Comparison of ENCODE assay signal across 25 mouse cellular contexts in genomic region chr15:54033756-54034155, GRCm38 (mm10).
A peak's percentile ranks its signal among the peaks of the same experiment; 100 is the strongest.
DNase-seq lines count a peak whose midpoint lies in the region; ATAC-seq and TF ChIP-seq lines count a peak whose summit lies in the region.
"Had no signal": no experiment of that assay in that cellular context is flagged by ENCODE, and none has a peak within 500 bp of the region (broad histone marks: within the 10 kb centered on the region; RNA-seq: fewer than 3 reads in every experiment).

No protein-coding gene starts in this region.

- TF ChIP-seq CTCF in lung, postnatal 0 days (IDR thresholded peaks at IDR 0.05), result no peak

- 57% methylated on average over 5 of the region's 5 CpGs for WGBS in lung, postnatal 0 days
- 93% methylated on average over 5 of the region's 5 CpGs for WGBS in midbrain, embryonic 16.5 days

- no peaks in the 10 kb centered on the region for H3K9me3 ChIP-seq in lung, postnatal 0 days (ENCODE audit: low read length)
- no peaks in the 10 kb centered on the region for H3K9me3 ChIP-seq in midbrain, embryonic 16.5 days (replicated peaks; ENCODE audit: control insufficient read depth, low read length, poor library complexity, severe bottlenecking)
- H3K9me3 ChIP-seq: embryonic facial prominence, embryonic 15.5 days; forebrain, embryonic 10.5 days; G1E; heart, embryonic 10.5 days; limb, embryonic 13.5 days; neural tube, embryonic 12.5 days had no signal

- no peak for TF ChIP-seq EP300 in lung, postnatal 0 days (IDR thresholded peaks at IDR 0.05)

- H3K4me2 ChIP-seq in lung, postnatal 0 days (replicated peaks; ENCODE audit: low read depth, low read length), result no peak overlapping the region
- H3K4me2 ChIP-seq in midbrain, embryonic 16.5 days (ENCODE audit: low read length), result no peak overlapping the region
- H3K4me2 ChIP-seq: embryonic facial prominence, embryonic 15.5 days; limb, embryonic 13.5 days; neural tube, embryonic 12.5 days had no signal

- H3K27ac ChIP-seq in lung, postnatal 0 days (ENCODE audit: low read length), result no peak overlapping the region
- no peak overlapping the region for H3K27ac ChIP-seq in midbrain, embryonic 16.5 days (ENCODE audit: low read length)
- H3K27ac ChIP-seq: embryonic facial prominence, embryonic 15.5 days; forebrain, embryonic 10.5 days; heart, embryonic 10.5 days; layer of hippocampus, adult 2 months; limb, embryonic 13.5 days; liver, embryonic 14.5 days; neural tube, embryonic 12.5 days had no signal

- H3K4me3 ChIP-seq in lung, postnatal 0 days (ENCODE audit: low read depth, low read length), result no peak overlapping the region
- H3K4me3 ChIP-seq in midbrain, embryonic 16.5 days (ENCODE audit: low read depth, low read length), result no peak overlapping the region
- H3K4me3 ChIP-seq: embryonic facial prominence, embryonic 15.5 days; forebrain, embryonic 10.5 days; heart, embryonic 10.5 days; layer of hippocampus, adult 2 months; limb, embryonic 13.5 days; neural tube, embryonic 12.5 days had no signal

- H3K27me3 ChIP-seq in lung, postnatal 0 days (replicated peaks; ENCODE audit: insufficient read depth, low read length), result no peaks in the 10 kb centered on the region
- H3K27me3 ChIP-seq in midbrain, embryonic 16.5 days (ENCODE audit: control insufficient read depth, insufficient read depth, low read depth, low read length), result no peaks in the 10 kb centered on the region
- H3K27me3 ChIP-seq: CH12.LX; embryonic facial prominence, embryonic 15.5 days; limb, embryonic 13.5 days; neural tube, embryonic 12.5 days had no signal

- peak; percentile 52 for ATAC-seq in lung, postnatal 0 days
- ATAC-seq in midbrain, embryonic 16.5 days, result no peak
- ATAC-seq: activated CD4-positive, CD25-positive, alpha-beta regulatory T cell, adult 4 months; forebrain, embryonic 16.5 days; intestine, postnatal 0 days had no signal

- no peaks in the 10 kb centered on the region for H3K36me3 ChIP-seq in lung, postnatal 0 days (ENCODE audit: insufficient read depth, low read length)
- H3K36me3 ChIP-seq in midbrain, embryonic 16.5 days (ENCODE audit: control insufficient read depth, insufficient read depth, low read length), result no peaks in the 10 kb centered on the region
- H3K36me3 ChIP-seq: embryonic facial prominence, embryonic 15.5 days; forebrain, embryonic 10.5 days; G1E; heart, embryonic 10.5 days; limb, embryonic 13.5 days; neural tube, embryonic 12.5 days had no signal

- DNase-seq in adrenal gland, postnatal 14 days, result peak; percentile 7
- no peak for DNase-seq in adrenal gland, postnatal 4 days (ENCODE audit: low spot score in 2 of 2)
- peak; percentile 39 for DNase-seq in lung, postnatal 0 days (ENCODE audit: low spot score)
- no peak for DNase-seq in lung, postnatal 14 days
- peak; percentile 8 for DNase-seq in lung, postnatal 10 days
- DNase-seq in left cerebral cortex, postnatal 10 days (ENCODE audit: extremely low spot score in 1 of 2, low spot score in 2 of 2), result no peak
- DNase-seq: B cell, adult 2 months; cerebellum, adult 8-10 months; midbrain, embryonic 14.5 days; retina, postnatal 1 day; right cerebral cortex, postnatal 25 days; thymus, postnatal 25 days had no signal

- intact Hi-C loops in left cerebral cortex, postnatal 10 days (cut with DNase I), result no loop called here

- no peaks in the 10 kb centered on the region for H3K4me1 ChIP-seq in lung, postnatal 0 days (ENCODE audit: insufficient read depth, low read depth, low read length)
- H3K4me1 ChIP-seq in midbrain, embryonic 16.5 days (ENCODE audit: control insufficient read depth, insufficient read depth, low read length), result no peaks in the 10 kb centered on the region
- H3K4me1 ChIP-seq: embryonic facial prominence, embryonic 15.5 days; forebrain, embryonic 10.5 days; heart, embryonic 10.5 days; limb, embryonic 13.5 days; neural tube, embryonic 12.5 days had no signal

- no peak overlapping the region for H3K9ac ChIP-seq in lung, postnatal 0 days (replicated peaks; ENCODE audit: low read depth)
- H3K9ac ChIP-seq in midbrain, embryonic 16.5 days (ENCODE audit: low read depth, low read length), result no peak overlapping the region
- H3K9ac ChIP-seq: embryonic facial prominence, embryonic 15.5 days; limb, embryonic 13.5 days; liver, embryonic 14.5 days; neural tube, embryonic 12.5 days had no signal

Comparison
In these comparisons a context has a peak if more than half of its experiments do, and no peak if none do; other contexts are left out.
1. DNase-seq: peak in adrenal gland, postnatal 14 days (single experiment), lung, postnatal 0 days (single experiment) and lung, postnatal 10 days (single experiment); none in adrenal gland, postnatal 4 days (0 of 2), lung, postnatal 14 days (single experiment) and left cerebral cortex, postnatal 10 days (0 of 2).